Mouse (Mus musculus): ENCODE measurements around the gene Inmt. TPM values are rescaled to one million over a fixed set of nuclear protein-coding genes. Genes with fewer than 3 reads are reported as not detected.
"Not testable (repeated sequence)": the region's sequence is repeated elsewhere in the genome, so short reads cannot be mapped to it uniquely, and the experiment has no call there.

Gene Inmt
- polyA plus RNA-seq, 1 experiment from 2014 or later, result not detected

DNA sequence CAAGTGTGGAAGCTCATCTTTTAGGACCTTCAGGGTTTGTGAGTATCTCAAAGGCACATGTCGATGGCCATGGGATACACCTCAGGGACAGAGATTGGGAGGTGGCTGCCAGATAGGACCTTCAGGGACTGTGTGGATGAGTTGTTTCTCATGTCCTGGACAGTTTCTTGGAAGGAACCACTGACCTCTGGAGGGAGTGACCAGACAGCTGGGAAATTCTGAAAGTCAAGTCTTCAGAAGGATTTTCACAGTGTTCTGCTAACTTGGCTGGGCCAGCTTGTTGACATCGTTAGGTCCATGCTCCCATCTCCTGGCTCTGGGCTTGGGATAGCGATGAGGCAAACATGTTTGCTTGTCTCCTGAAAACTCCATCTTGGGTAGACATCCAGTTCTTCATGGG, 24.2 kb upstream of the Inmt start:
- no peak overlapping the region for H3K9ac ChIP-seq (ENCODE audit: low read depth, low read length)
- peaks cover 9% of the 10 kb centered on the region for H3K4me1 ChIP-seq (ENCODE audit: control insufficient read depth, insufficient read depth, low read length)
- no peak overlapping the region for H3K4me2 ChIP-seq (ENCODE audit: low read length)
- ATAC-seq, result no peak
- H3K27ac ChIP-seq (ENCODE audit: low read length), result no peak overlapping the region
- no peaks in the 10 kb centered on the region for H3K9me3 ChIP-seq (replicated peaks; ENCODE audit: control insufficient read depth, low read length, poor library complexity, severe bottlenecking)
- 90% methylated on average over 3 of the region's 3 CpGs for WGBS
- no peak overlapping the region for H3K4me3 ChIP-seq (ENCODE audit: low read depth, low read length)
- no peaks in the 10 kb centered on the region for H3K36me3 ChIP-seq (ENCODE audit: control insufficient read depth, insufficient read depth, low read length)
- H3K27me3 ChIP-seq (ENCODE audit: control insufficient read depth, insufficient read depth, low read depth, low read length), result no peaks in the 10 kb centered on the region

- Histone ChIP-seq H3K27me3 (ENCODE audit: control insufficient read depth, insufficient read depth, low read depth, low read length) (no peaks in the 10 kb centered on the region), H3K4me3 (ENCODE audit: low read depth, low read length) (no peak overlapping the region), H3K36me3 (ENCODE audit: control insufficient read depth, insufficient read depth, low read length) (no peaks in the 10 kb centered on the region), H3K9me3 (replicated peaks; ENCODE audit: control insufficient read depth, low read length, poor library complexity, severe bottlenecking) (no peaks in the 10 kb centered on the region), H3K4me2 (ENCODE audit: low read length) (no peak overlapping the region), H3K27ac (ENCODE audit: low read length) (no peak overlapping the region), H3K4me1 (ENCODE audit: control insufficient read depth, insufficient read depth, low read length) (no peaks in the 10 kb centered on the region), H3K9ac (ENCODE audit: low read depth, low read length) (no peak overlapping the region)
- ATAC-seq, result no peak
- 92% methylated on average over 3 of the region's 3 CpGs for WGBS
Measured at GRCm38 (mm10) chr6:55193171-55193570, 18.3 kb upstream of the Inmt start.

DNA sequence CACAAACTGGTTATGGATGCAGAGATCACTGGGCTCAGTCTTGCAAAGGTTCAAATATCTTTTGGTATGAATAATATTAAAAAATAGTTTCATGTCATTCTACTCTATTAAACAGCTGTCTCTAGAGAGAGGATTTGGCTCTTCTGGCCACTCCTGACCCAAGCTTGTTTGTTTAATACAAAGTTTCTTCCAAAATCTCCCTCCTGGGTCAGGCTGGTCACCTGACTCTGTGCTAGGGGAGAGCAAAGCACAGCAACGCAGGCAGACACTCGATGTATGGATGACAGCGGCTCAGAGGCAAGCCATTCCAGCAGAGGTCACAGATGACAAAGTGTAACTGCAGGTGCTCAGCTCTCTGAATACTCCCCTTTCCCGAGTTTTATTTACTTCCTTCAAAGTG, 16.7 kb upstream of the Inmt start:
- Histone ChIP-seq H3K36me3 (ENCODE audit: control insufficient read depth, insufficient read depth, low read length) (no peaks in the 10 kb centered on the region), H3K27me3 (ENCODE audit: control insufficient read depth, insufficient read depth, low read depth, low read length) (no peaks in the 10 kb centered on the region), H3K9ac (ENCODE audit: low read depth, low read length) (no peak overlapping the region), H3K9me3 (replicated peaks; ENCODE audit: control insufficient read depth, low read length, poor library complexity, severe bottlenecking) (no peaks in the 10 kb centered on the region), H3K4me2 (ENCODE audit: low read length) (no peak overlapping the region), H3K27ac (ENCODE audit: low read length) (no peak overlapping the region), H3K4me1 (ENCODE audit: control insufficient read depth, insufficient read depth, low read length) (no peaks in the 10 kb centered on the region), H3K4me3 (ENCODE audit: low read depth, low read length) (no peak overlapping the region)
- WGBS, result 75% methylated on average over 4 of the region's 4 CpGs
- ATAC-seq, result no peak

GRCm38 (mm10) chr6:55189406-55189805, 14.6 kb upstream of the Inmt start:
- no peaks in the 10 kb centered on the region for H3K9me3 ChIP-seq (replicated peaks; ENCODE audit: control insufficient read depth, low read length, poor library complexity, severe bottlenecking)
- H3K9ac ChIP-seq (ENCODE audit: low read depth, low read length), result no peak overlapping the region
- H3K4me2 ChIP-seq (ENCODE audit: low read length), result no peak overlapping the region
- H3K4me1 ChIP-seq (ENCODE audit: control insufficient read depth, insufficient read depth, low read length), result no peaks in the 10 kb centered on the region
- no peak overlapping the region for H3K4me3 ChIP-seq (ENCODE audit: low read depth, low read length)
- no peaks in the 10 kb centered on the region for H3K36me3 ChIP-seq (ENCODE audit: control insufficient read depth, insufficient read depth, low read length)
- no peak overlapping the region for H3K27ac ChIP-seq (ENCODE audit: low read length)
- no peaks in the 10 kb centered on the region for H3K27me3 ChIP-seq (ENCODE audit: control insufficient read depth, insufficient read depth, low read depth, low read length)
- no peak for ATAC-seq

GRCm38 (mm10) chr6:55187827-55188226, 13.0 kb upstream of the Inmt start:
- H3K27ac ChIP-seq (ENCODE audit: low read length); H3K4me1 ChIP-seq (ENCODE audit: control insufficient read depth, insufficient read depth, low read length); H3K9ac ChIP-seq (ENCODE audit: low read depth, low read length); H3K36me3 ChIP-seq (ENCODE audit: control insufficient read depth, insufficient read depth, low read length); H3K4me2 ChIP-seq (ENCODE audit: low read length); ATAC-seq; H3K9me3 ChIP-seq (replicated peaks; ENCODE audit: control insufficient read depth, low read length, poor library complexity, severe bottlenecking); H3K27me3 ChIP-seq (ENCODE audit: control insufficient read depth, insufficient read depth, low read depth, low read length); H3K4me3 ChIP-seq (ENCODE audit: low read depth, low read length): not testable (repeated sequence)
- WGBS, result 94% methylated on average over 17 of the region's 17 CpGs

DNA sequence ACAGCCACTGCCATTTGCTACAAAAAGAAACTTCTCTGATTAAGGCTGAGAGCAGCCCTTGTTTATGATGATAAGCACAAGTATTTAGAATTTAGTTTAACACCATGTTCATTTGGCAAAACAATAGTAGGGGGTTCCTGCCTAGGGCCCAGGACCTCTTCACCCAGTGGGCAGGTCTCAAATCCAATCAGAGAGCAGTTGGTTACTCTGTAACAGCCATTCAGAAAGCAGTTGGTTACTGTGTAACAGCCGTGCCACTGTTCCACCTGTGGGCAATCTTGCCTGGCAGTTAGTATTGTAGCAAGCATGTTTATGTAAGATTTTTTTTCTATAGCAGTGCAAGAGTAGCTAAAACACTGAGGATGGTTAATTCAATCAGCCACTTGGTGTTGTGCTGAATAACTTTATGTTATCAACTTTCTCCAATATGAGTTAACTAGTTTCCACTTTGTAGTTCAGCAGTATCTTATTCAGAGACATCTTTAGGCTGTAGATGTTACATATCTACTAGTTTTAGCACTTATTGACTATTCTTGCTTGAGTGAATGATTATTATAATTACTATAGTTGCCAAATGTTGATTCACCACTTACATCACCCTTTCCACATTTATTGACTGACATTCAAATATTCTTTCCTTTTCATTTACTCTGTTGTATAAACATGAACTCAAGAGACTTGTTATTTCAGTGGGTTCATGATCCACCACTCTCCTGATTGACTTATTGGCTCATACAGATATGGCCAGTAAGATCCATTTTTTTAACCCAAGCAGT, 8.0 kb upstream of the Inmt start:
- H3K27ac ChIP-seq (ENCODE audit: low read length), result no peak overlapping the region
- no peak for ATAC-seq
- no peak overlapping the region for H3K4me2 ChIP-seq (ENCODE audit: low read length)
- 87% methylated on average over 1 of the region's 1 CpGs for WGBS
- H3K4me3 ChIP-seq (ENCODE audit: low read depth, low read length), result no peak overlapping the region
- H3K9me3 ChIP-seq (replicated peaks; ENCODE audit: control insufficient read depth, low read length, poor library complexity, severe bottlenecking), result no peaks in the 10 kb centered on the region
- no peak overlapping the region for H3K9ac ChIP-seq (ENCODE audit: low read depth, low read length)
- no peaks in the 10 kb centered on the region for H3K36me3 ChIP-seq (ENCODE audit: control insufficient read depth, insufficient read depth, low read length)
- H3K27me3 ChIP-seq (ENCODE audit: control insufficient read depth, insufficient read depth, low read depth, low read length), result no peaks in the 10 kb centered on the region
- no peaks in the 10 kb centered on the region for H3K4me1 ChIP-seq (ENCODE audit: control insufficient read depth, insufficient read depth, low read length)

- Histone ChIP-seq H3K27ac (ENCODE audit: low read length) (no peak overlapping the region), H3K9ac (ENCODE audit: low read depth, low read length) (no peak overlapping the region), H3K36me3 (ENCODE audit: control insufficient read depth, insufficient read depth, low read length) (no peaks in the 10 kb centered on the region), H3K4me1 (ENCODE audit: control insufficient read depth, insufficient read depth, low read length) (no peaks in the 10 kb centered on the region), H3K9me3 (replicated peaks; ENCODE audit: control insufficient read depth, low read length, poor library complexity, severe bottlenecking) (no peaks in the 10 kb centered on the region), H3K4me2 (ENCODE audit: low read length) (no peak overlapping the region), H3K27me3 (ENCODE audit: control insufficient read depth, insufficient read depth, low read depth, low read length) (no peaks in the 10 kb centered on the region), H3K4me3 (ENCODE audit: low read depth, low read length) (no peak overlapping the region)
- WGBS, result 88% methylated on average over 7 of the region's 7 CpGs
- no peak for ATAC-seq
Measured at GRCm38 (mm10) chr6:55179560-55179959, 4.7 kb upstream of the Inmt start.

GRCm38 (mm10) chr6:55177060-55177732, 2.4 kb upstream of the Inmt start:
- no peaks in the 10 kb centered on the region for H3K36me3 ChIP-seq (ENCODE audit: control insufficient read depth, insufficient read depth, low read length)
- 44% methylated on average over 12 of the region's 12 CpGs for WGBS
- ATAC-seq, result no peak
- H3K4me2 ChIP-seq (ENCODE audit: low read length), result no peak overlapping the region
- H3K9ac ChIP-seq (ENCODE audit: low read depth, low read length), result no peak overlapping the region
- H3K4me3 ChIP-seq (ENCODE audit: low read depth, low read length), result no peak overlapping the region
- no peaks in the 10 kb centered on the region for H3K4me1 ChIP-seq (ENCODE audit: control insufficient read depth, insufficient read depth, low read length)
- no peak overlapping the region for H3K27ac ChIP-seq (ENCODE audit: low read length)
- H3K27me3 ChIP-seq (ENCODE audit: control insufficient read depth, insufficient read depth, low read depth, low read length), result no peaks in the 10 kb centered on the region
- no peaks in the 10 kb centered on the region for H3K9me3 ChIP-seq (replicated peaks; ENCODE audit: control insufficient read depth, low read length, poor library complexity, severe bottlenecking)

- H3K36me3 ChIP-seq (ENCODE audit: control insufficient read depth, insufficient read depth, low read length), result no peaks in the 10 kb centered on the region
- H3K4me1 ChIP-seq (ENCODE audit: control insufficient read depth, insufficient read depth, low read length), result no peaks in the 10 kb centered on the region
- no peak overlapping the region for H3K27ac ChIP-seq (ENCODE audit: low read length)
- H3K4me2 ChIP-seq (ENCODE audit: low read length), result no peak overlapping the region
- H3K9ac ChIP-seq (ENCODE audit: low read depth, low read length), result no peak overlapping the region
- WGBS, result 67% methylated on average over 5 of the region's 5 CpGs
- H3K27me3 ChIP-seq (ENCODE audit: control insufficient read depth, insufficient read depth, low read depth, low read length), result no peaks in the 10 kb centered on the region
- no peak overlapping the region for H3K4me3 ChIP-seq (ENCODE audit: low read depth, low read length)
- H3K9me3 ChIP-seq (replicated peaks; ENCODE audit: control insufficient read depth, low read length, poor library complexity, severe bottlenecking), result no peaks in the 10 kb centered on the region
- ATAC-seq, result no peak
Measured at GRCm38 (mm10) chr6:55175892-55176291, 1.0 kb upstream of the Inmt start.
